Comparison of ENCODE assay signal across 12 mouse cellular contexts in genomic region chr6:39591481-39591880, GRCm38 (mm10). TPM values are rescaled to one million over a fixed set of nuclear protein-coding genes. Genes with fewer than 3 reads are reported as not detected.
DNase-seq lines count a peak whose midpoint lies in the region; ATAC-seq and TF ChIP-seq lines count a peak whose summit lies in the region.
"Had no signal": no experiment of that assay in that cellular context is flagged by ENCODE, and none has a peak within 500 bp of the region (broad histone marks: within the 10 kb centered on the region; RNA-seq: fewer than 3 reads in every experiment).

No protein-coding gene starts in this region.

- no peaks in the 10 kb centered on the region for H3K27me3 ChIP-seq in heart, embryonic 13.5 days (replicated peaks)
- H3K27me3 ChIP-seq in lung, embryonic 15.5 days = no peaks in the 10 kb centered on the region
- no peaks in the 10 kb centered on the region for H3K27me3 ChIP-seq in G1E (ENCODE audit: insufficient read depth, low read length)
- no peaks in the 10 kb centered on the region for H3K27me3 ChIP-seq in midbrain, postnatal 0 days (ENCODE audit: insufficient read depth, low read length)
- H3K27me3 ChIP-seq: midbrain, embryonic 12.5 days had no signal

- no peak for DNase-seq in heart, adult 8-10 months (ENCODE audit: low spot score)
- DNase-seq in lung, postnatal 4 days = no peak
- no peak for DNase-seq in G1E (ENCODE audit: low spot score)
- no peak for DNase-seq in midbrain, postnatal 0 days (ENCODE audit: low spot score)
- DNase-seq in spleen, adult 12 weeks (ENCODE audit: low spot score) = no peak
- no peak for DNase-seq in urinary bladder, postnatal 25 days (ENCODE audit: low spot score)
- DNase-seq: heart, postnatal 10 days; kidney, postnatal 10 days had no signal

- peak overlapping the region; percentile 77 for H3K4me2 ChIP-seq in heart, embryonic 13.5 days
- H3K4me2 ChIP-seq in lung, embryonic 15.5 days = peak overlapping the region; percentile 71; the same call in 1 of the 2 replicates
- H3K4me2 ChIP-seq in midbrain, postnatal 0 days (ENCODE audit: low read depth, low read length, poor library complexity, severe bottlenecking) = no peak overlapping the region

- no peak for TF ChIP-seq CTCF in G1E (IDR thresholded peaks at IDR 0.05; ENCODE audit: low read depth, low read length)
- no peak for TF ChIP-seq CTCF in midbrain, postnatal 0 days (IDR thresholded peaks at IDR 0.05)

- H3K36me3 ChIP-seq in heart, embryonic 13.5 days = peaks cover 55% of the 10 kb centered on the region
- H3K36me3 ChIP-seq in lung, embryonic 15.5 days = 0 out of 2 replicates have a peak, but pooled peaks cover 8% of the 10 kb centered on the region
- H3K36me3 ChIP-seq in G1E (replicated peaks) = peaks cover 59% of the 10 kb centered on the region
- peaks cover 30% of the 10 kb centered on the region for H3K36me3 ChIP-seq in midbrain, postnatal 0 days (ENCODE audit: insufficient read depth, low read length)

- no peak for ATAC-seq in heart, embryonic 13.5 days (ENCODE audit: extremely low read depth, insufficient number of reproducible peaks, low FRiP score, low TSS enrichment)
- no peak for ATAC-seq in lung, embryonic 15.5 days (ENCODE audit: borderline replicate concordance, extremely low read depth, low FRiP score, low TSS enrichment)
- no peak for ATAC-seq in G1E (ENCODE audit: extremely low read depth, insufficient number of reproducible peaks, low FRiP score, poor library complexity, severe bottlenecking)
- ATAC-seq in midbrain, postnatal 0 days (ENCODE audit: low FRiP score) = no peak

- H3K27ac ChIP-seq in heart, embryonic 13.5 days (replicated peaks) = no peak overlapping the region
- no peak overlapping the region for H3K27ac ChIP-seq in lung, embryonic 15.5 days
- H3K27ac ChIP-seq in midbrain, postnatal 0 days (ENCODE audit: low read depth, low read length) = 0 out of 2 replicates have a peak overlapping the region, but pooled peaks have one; percentile 89

- H3K9me3 ChIP-seq in heart, embryonic 13.5 days = no peaks in the 10 kb centered on the region
- no peaks in the 10 kb centered on the region for H3K9me3 ChIP-seq in lung, embryonic 15.5 days
- no peaks in the 10 kb centered on the region for H3K9me3 ChIP-seq in G1E (replicated peaks)
- H3K9me3 ChIP-seq in midbrain, postnatal 0 days (ENCODE audit: low read length) = no peaks in the 10 kb centered on the region
- H3K9me3 ChIP-seq: midbrain, embryonic 12.5 days had no signal

- WGBS in heart, embryonic 13.5 days = 86% methylated on average over 4 of the region's 4 CpGs
- WGBS in lung, embryonic 15.5 days = 94% methylated on average over 4 of the region's 4 CpGs
- WGBS in midbrain, postnatal 0 days = 95% methylated on average over 4 of the region's 4 CpGs

- H3K4me3 ChIP-seq in heart, embryonic 13.5 days = peak overlapping the region; percentile 65; the same call in 1 of the 2 replicates
- peak overlapping the region; percentile 92; the same call in 1 of the 2 replicates for H3K4me3 ChIP-seq in lung, embryonic 15.5 days
- peak overlapping the region; percentile 76; the same call in 1 of the 2 replicates for H3K4me3 ChIP-seq in G1E (ENCODE audit: low read depth, low read length)
- no peak overlapping the region for H3K4me3 ChIP-seq in midbrain, postnatal 0 days (ENCODE audit: low read depth, low read length)

- H3K4me1 ChIP-seq in heart, embryonic 13.5 days = peaks cover 20% of the 10 kb centered on the region
- peaks cover 11% of the 10 kb centered on the region for H3K4me1 ChIP-seq in lung, embryonic 15.5 days
- H3K4me1 ChIP-seq in G1E (ENCODE audit: insufficient read depth, low read depth, low read length) = peaks cover 26% of the 10 kb centered on the region
- peaks cover 6% of the 10 kb centered on the region; the same call in 1 of the 2 replicates for H3K4me1 ChIP-seq in midbrain, postnatal 0 days (ENCODE audit: insufficient read depth, low read length)

- no peak overlapping the region for H3K9ac ChIP-seq in heart, embryonic 13.5 days
- no peak overlapping the region for H3K9ac ChIP-seq in lung, embryonic 15.5 days
- no peak overlapping the region for H3K9ac ChIP-seq in midbrain, postnatal 0 days (replicated peaks; ENCODE audit: low read length, poor library complexity, severe bottlenecking)

RNA-seq across cellular contexts. Expression of gene Ndufb2, which starts 0.9 kb away (rescaled TPM):
- 599 and 674 TPM in 2 replicates for polyA plus RNA-seq in heart, embryonic 13.5 days (2015; fragmentation: Nextera tagmentation; extraction: Ambion mirVana)
- 100 to 1,000 TPM; 683 to 751 (median 738) TPM for total RNA-seq in heart, adult 8-10 months (2022)
- 319 and 328 TPM in 2 replicates for polyA plus RNA-seq in lung, embryonic 15.5 days (2015; fragmentation: Nextera tagmentation; extraction: Ambion mirVana)
- total RNA-seq in G1E (2014; fragmentation: Nextera tagmentation) (18.2 and 22.0 TPM in 2 replicates), G1E (2017) (76.2 and 78.6 TPM in 2 replicates)
- 155 and 244 TPM in 2 replicates for polyA plus RNA-seq in G1E (2012)
- total RNA-seq in midbrain, postnatal 0 days (2014; rRNA removed) = 234 and 290 TPM in 2 replicates
- 589 and 646 TPM in 2 replicates for polyA plus RNA-seq in midbrain, postnatal 0 days (2015; fragmentation: Nextera tagmentation; extraction: Ambion mirVana)

RNA-seq across cellular contexts. Expression of gene Gm42420, which starts 5.9 kb away (rescaled TPM):
- 1.1 and 1.8 TPM in 2 replicates for polyA plus RNA-seq in heart, embryonic 13.5 days (2015; fragmentation: Nextera tagmentation; extraction: Ambion mirVana)
- total RNA-seq in heart, adult 8-10 months (2022) = not detected
- polyA plus RNA-seq in lung, embryonic 15.5 days (2015; fragmentation: Nextera tagmentation; extraction: Ambion mirVana) = 0.85 TPM in 1 of 2 replicates, not detected in the other
- not detected in 2 replicates for total RNA-seq in G1E (2014; fragmentation: Nextera tagmentation)
- 0.27 TPM in 1 of 2 replicates, not detected in the other for total RNA-seq in G1E (2017)
- not detected in 2 replicates for polyA plus RNA-seq in G1E (2012)
- not detected in 2 replicates for total RNA-seq in midbrain, postnatal 0 days (2014; rRNA removed)
- 1.5 and 1.8 TPM in 2 replicates for polyA plus RNA-seq in midbrain, postnatal 0 days (2015; fragmentation: Nextera tagmentation; extraction: Ambion mirVana)
- polyA plus RNA-seq: CD4-positive, CD25-positive, alpha-beta regulatory T cell, adult 4 months had no signal

RNA-seq across cellular contexts. Expression of gene Adck2, which starts 17.8 kb away (rescaled TPM):
- polyA plus RNA-seq in heart, embryonic 13.5 days (2015; fragmentation: Nextera tagmentation; extraction: Ambion mirVana) = 12.6 and 14.6 TPM in 2 replicates
- total RNA-seq in heart, adult 8-10 months (2022) = 10 to 100 TPM in 3 of 4 experiments, 1 to 10 TPM in 1; 9.4 to 15.7 (median 13.7) TPM
- polyA plus RNA-seq in lung, embryonic 15.5 days (2015; fragmentation: Nextera tagmentation; extraction: Ambion mirVana) = 26.6 and 28.5 TPM in 2 replicates
- total RNA-seq in G1E (2014; fragmentation: Nextera tagmentation) (6.8 and 10.0 TPM in 2 replicates), G1E (2017) (5.3 and 9.8 TPM in 2 replicates)
- polyA plus RNA-seq in G1E (2012) = 10.6 and 12.1 TPM in 2 replicates
- 16.9 and 31.0 TPM in 2 replicates for total RNA-seq in midbrain, postnatal 0 days (2014; rRNA removed)
- polyA plus RNA-seq in midbrain, postnatal 0 days (2015; fragmentation: Nextera tagmentation; extraction: Ambion mirVana) = 44.9 and 45.9 TPM in 2 replicates

RNA-seq across cellular contexts. Expression of gene Dennd2a, which starts 33.8 kb away (rescaled TPM):
- 15.9 and 17.4 TPM in 2 replicates for polyA plus RNA-seq in heart, embryonic 13.5 days (2015; fragmentation: Nextera tagmentation; extraction: Ambion mirVana)
- total RNA-seq in heart, adult 8-10 months (2022) = 1 to 10 TPM; 4.6 to 6.4 (median 5.7) TPM
- polyA plus RNA-seq in lung, embryonic 15.5 days (2015; fragmentation: Nextera tagmentation; extraction: Ambion mirVana) = 20.5 and 20.8 TPM in 2 replicates
- not detected in 2 replicates for total RNA-seq in G1E (2014; fragmentation: Nextera tagmentation)
- 0.12 and 0.38 TPM in 2 replicates for total RNA-seq in G1E (2017)
- not detected in 2 replicates for polyA plus RNA-seq in G1E (2012)
- 15.9 and 22.4 TPM in 2 replicates for total RNA-seq in midbrain, postnatal 0 days (2014; rRNA removed)
- 7.8 and 9.8 TPM in 2 replicates for polyA plus RNA-seq in midbrain, postnatal 0 days (2015; fragmentation: Nextera tagmentation; extraction: Ambion mirVana)
